Mouse (Mus musculus): Measurements from ENCODE around the gene Rpl23. TPM values are rescaled to one million over a fixed set of nuclear protein-coding genes. Genes with fewer than 3 reads are reported as not detected.

The Rpl23 gene
- total and polyA plus RNA-seq, 3 experiments, result 255 to 1,694 (median 589) TPM

DNA sequence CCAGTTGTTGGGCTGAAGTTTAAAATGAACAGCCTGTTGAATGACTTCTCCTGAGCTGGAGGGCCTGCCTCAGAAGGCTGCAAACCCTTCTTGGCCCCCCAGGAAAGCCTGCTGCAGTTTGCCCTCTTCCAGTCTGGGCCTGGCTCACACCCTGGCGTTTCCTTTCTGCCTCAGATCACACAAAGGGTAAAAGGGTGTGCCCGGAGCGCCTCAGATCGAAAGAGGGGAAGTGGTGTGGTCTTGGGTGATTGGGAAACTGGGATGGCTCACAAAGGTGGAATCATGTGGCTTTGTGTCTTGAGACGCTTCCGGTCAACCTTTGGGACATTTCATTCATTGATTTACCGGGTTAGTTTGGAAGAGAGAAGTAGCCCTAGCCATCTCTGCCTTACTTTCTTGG lies 44.2 kb upstream of the Rpl23 start:
- DNase-seq (ENCODE audit: low spot score) (no peak), ATAC-seq (ENCODE audit: extremely low read depth, insufficient number of reproducible peaks, low FRiP score, poor library complexity, severe bottlenecking) (no peak)
- Histone ChIP-seq H3K9me3 (replicated peaks) (no peaks in the 10 kb centered on the region), H3K4me3 (ENCODE audit: low read depth, low read length) (no peak overlapping the region), H3K4me1 (ENCODE audit: insufficient read depth, low read depth, low read length) (peaks cover 35% of the 10 kb centered on the region), H3K36me3 (replicated peaks) (peaks cover 85% of the 10 kb centered on the region), H3K27me3 (ENCODE audit: insufficient read depth, low read length) (no peaks in the 10 kb centered on the region)
- TF ChIP-seq GATA2 (IDR thresholded peaks at IDR 0.05; ENCODE audit: borderline replicate concordance, low read depth, low read length) (no peak), POLR2AphosphoS5 (IDR thresholded peaks at IDR 0.05; ENCODE audit: insufficient replicate concordance, low read depth, low read length) (no peak), CTCF (IDR thresholded peaks at IDR 0.05; ENCODE audit: low read depth, low read length) (no peak), GATA1 (IDR thresholded peaks at IDR 0.05; ENCODE audit: borderline replicate concordance, low read length) (no peak), TAL1 (conservative IDR thresholded peaks at IDR 0.05; ENCODE audit: low read depth, low read length) (no peak)

DNA sequence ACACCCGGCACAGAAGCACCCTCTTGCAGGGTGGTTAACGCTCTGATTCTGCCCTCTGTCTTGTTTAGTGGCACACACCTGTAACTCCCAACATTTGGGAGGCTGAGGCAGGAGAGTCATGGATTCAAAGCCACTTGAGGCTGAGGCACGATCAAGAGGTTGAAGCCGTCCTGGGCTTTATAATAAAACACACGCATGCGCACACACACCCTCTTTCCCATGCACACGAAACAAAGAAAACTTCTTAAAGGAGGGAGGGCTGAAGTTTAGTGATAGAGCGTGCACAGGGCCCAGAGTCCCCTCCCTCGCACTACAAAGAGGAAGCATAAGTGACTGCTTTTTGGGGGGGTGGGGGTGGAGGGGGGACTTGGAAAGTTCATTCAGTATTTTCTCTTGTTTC lies 43.7 kb upstream of the Rpl23 start:
- peaks cover 87% of the 10 kb centered on the region for H3K36me3 ChIP-seq (replicated peaks)

DNA sequence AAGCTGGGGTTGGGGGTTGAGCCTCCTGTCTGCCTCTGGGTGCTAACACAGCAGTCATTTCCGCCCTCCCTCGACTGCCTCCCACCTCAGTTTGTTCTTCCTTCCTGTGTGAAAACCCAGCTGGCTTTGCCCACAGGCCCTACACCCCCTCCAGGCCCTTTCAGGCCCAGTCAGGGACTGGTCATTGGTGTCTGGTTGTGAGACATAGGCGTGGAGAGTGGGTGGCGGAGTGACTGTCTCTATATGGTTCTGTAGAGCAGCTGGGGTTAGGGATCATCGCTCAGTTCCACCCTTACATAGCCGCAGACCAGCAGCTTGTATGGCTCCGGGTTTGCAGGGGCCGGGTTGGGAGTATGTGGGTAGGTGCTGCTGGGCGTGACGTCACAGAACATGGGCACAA lies 43.1 kb upstream of the Rpl23 start:
- Histone ChIP-seq H3K9me3 (replicated peaks) (no peaks in the 10 kb centered on the region), H3K4me1 (ENCODE audit: insufficient read depth, low read depth, low read length) (peaks cover 45% of the 10 kb centered on the region), H3K36me3 (replicated peaks) (peaks cover 87% of the 10 kb centered on the region), H3K4me3 (ENCODE audit: low read depth, low read length) (peak overlapping the region; percentile 1; the same call in 1 of the 2 replicates), H3K27me3 (ENCODE audit: insufficient read depth, low read length) (no peaks in the 10 kb centered on the region)
- ATAC-seq (ENCODE audit: extremely low read depth, insufficient number of reproducible peaks, low FRiP score, poor library complexity, severe bottlenecking) (no peak), DNase-seq (ENCODE audit: low spot score) (no peak)
- TF ChIP-seq TAL1 (conservative IDR thresholded peaks at IDR 0.05; ENCODE audit: low read depth, low read length) (no peak), POLR2AphosphoS5 (IDR thresholded peaks at IDR 0.05; ENCODE audit: insufficient replicate concordance, low read depth, low read length) (no peak), GATA2 (IDR thresholded peaks at IDR 0.05; ENCODE audit: borderline replicate concordance, low read depth, low read length) (no peak), GATA1 (IDR thresholded peaks at IDR 0.05; ENCODE audit: borderline replicate concordance, low read length) (no peak), CTCF (IDR thresholded peaks at IDR 0.05; ENCODE audit: low read depth, low read length) (no peak)

More for the DNA sequence above, 43.7 kb upstream of the Rpl23 start:
- H3K27me3 ChIP-seq (ENCODE audit: insufficient read depth, low read length), result no peaks in the 10 kb centered on the region
- no peak for TF ChIP-seq GATA2 (IDR thresholded peaks at IDR 0.05; ENCODE audit: borderline replicate concordance, low read depth, low read length)
- no peak for TF ChIP-seq TAL1 (conservative IDR thresholded peaks at IDR 0.05; ENCODE audit: low read depth, low read length)
- TF ChIP-seq GATA1 (IDR thresholded peaks at IDR 0.05; ENCODE audit: borderline replicate concordance, low read length), result no peak
- TF ChIP-seq POLR2AphosphoS5 (IDR thresholded peaks at IDR 0.05; ENCODE audit: insufficient replicate concordance, low read depth, low read length), result no peak
- TF ChIP-seq CTCF (IDR thresholded peaks at IDR 0.05; ENCODE audit: low read depth, low read length), result no peak
- DNase-seq (ENCODE audit: low spot score) (no peak), ATAC-seq (ENCODE audit: extremely low read depth, insufficient number of reproducible peaks, low FRiP score, poor library complexity, severe bottlenecking) (0 out of 2 replicates have a peak, but pooled peaks have one; percentile 22)
- H3K4me3 ChIP-seq (ENCODE audit: low read depth, low read length), result no peak overlapping the region; the same call in 1 of the 2 replicates
- H3K4me1 ChIP-seq (ENCODE audit: insufficient read depth, low read depth, low read length), result peaks cover 39% of the 10 kb centered on the region
- no peaks in the 10 kb centered on the region for H3K9me3 ChIP-seq (replicated peaks)

DNA sequence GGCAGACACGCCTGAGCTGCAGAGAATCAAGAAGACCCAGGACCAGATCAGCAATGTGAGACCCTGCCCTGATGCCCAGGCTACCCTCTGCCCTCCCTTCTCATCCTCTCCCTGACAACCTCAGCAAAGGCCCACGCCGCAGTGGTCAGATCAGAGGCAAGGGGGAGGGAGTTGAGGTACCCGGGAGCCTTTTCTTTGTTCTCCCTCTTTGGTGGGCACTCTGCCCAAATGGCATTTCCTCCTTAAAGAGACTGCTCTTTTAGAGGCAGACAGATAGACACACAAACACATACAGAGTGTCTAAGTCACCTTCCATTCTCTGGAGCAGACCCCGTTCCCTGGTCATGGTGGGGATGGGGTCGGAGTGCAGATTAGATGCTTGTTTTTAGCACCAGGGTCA lies 42.7 kb upstream of the Rpl23 start:
- DNase-seq (ENCODE audit: low spot score), result no peak
- no peak for TF ChIP-seq GATA1 (IDR thresholded peaks at IDR 0.05; ENCODE audit: borderline replicate concordance, low read length)
- TF ChIP-seq POLR2AphosphoS5 (IDR thresholded peaks at IDR 0.05; ENCODE audit: insufficient replicate concordance, low read depth, low read length), result no peak
- no peak for TF ChIP-seq GATA2 (IDR thresholded peaks at IDR 0.05; ENCODE audit: borderline replicate concordance, low read depth, low read length)
- no peak for TF ChIP-seq TAL1 (conservative IDR thresholded peaks at IDR 0.05; ENCODE audit: low read depth, low read length)
- TF ChIP-seq CTCF (IDR thresholded peaks at IDR 0.05; ENCODE audit: low read depth, low read length), result no peak
- H3K36me3 ChIP-seq (replicated peaks), result peaks cover 85% of the 10 kb centered on the region
- H3K4me3 ChIP-seq (ENCODE audit: low read depth, low read length), result no peak overlapping the region
- H3K27me3 ChIP-seq (ENCODE audit: insufficient read depth, low read length), result no peaks in the 10 kb centered on the region
- ATAC-seq (ENCODE audit: extremely low read depth, insufficient number of reproducible peaks, low FRiP score, poor library complexity, severe bottlenecking), result no peak
- H3K4me1 ChIP-seq (ENCODE audit: insufficient read depth, low read depth, low read length), result peaks cover 43% of the 10 kb centered on the region
- no peaks in the 10 kb centered on the region for H3K9me3 ChIP-seq (replicated peaks)

DNA sequence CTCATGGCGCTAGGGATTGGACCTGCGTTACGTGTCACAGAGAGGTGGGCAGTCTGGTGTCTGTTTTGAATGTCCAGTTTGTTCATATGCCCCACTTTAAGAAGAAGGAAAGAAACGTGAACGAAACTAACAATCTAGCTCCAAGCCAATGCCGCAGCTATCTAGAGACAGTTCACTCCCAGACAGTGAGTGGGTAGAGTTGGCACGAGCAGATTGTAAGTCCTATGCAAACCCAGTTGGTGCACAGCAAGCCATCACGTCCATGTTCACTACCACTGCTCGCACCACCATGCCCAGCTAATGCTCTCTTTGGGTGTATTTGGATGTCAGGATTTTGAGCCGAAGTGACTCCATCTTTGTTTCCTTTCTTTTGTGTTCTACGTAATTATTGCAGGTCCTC lies 41.9 kb upstream of the Rpl23 start:
- ATAC-seq (ENCODE audit: extremely low read depth, insufficient number of reproducible peaks, low FRiP score, poor library complexity, severe bottlenecking) (no peak), DNase-seq (ENCODE audit: low spot score) (no peak)
- Histone ChIP-seq H3K27me3 (ENCODE audit: insufficient read depth, low read length) (no peaks in the 10 kb centered on the region), H3K9me3 (replicated peaks) (no peaks in the 10 kb centered on the region), H3K4me1 (ENCODE audit: insufficient read depth, low read depth, low read length) (peaks cover 45% of the 10 kb centered on the region), H3K36me3 (replicated peaks) (peaks cover 83% of the 10 kb centered on the region), H3K4me3 (ENCODE audit: low read depth, low read length) (no peak overlapping the region)
- TF ChIP-seq GATA1 (IDR thresholded peaks at IDR 0.05; ENCODE audit: borderline replicate concordance, low read length) (no peak), TAL1 (conservative IDR thresholded peaks at IDR 0.05; ENCODE audit: low read depth, low read length) (no peak), CTCF (IDR thresholded peaks at IDR 0.05; ENCODE audit: low read depth, low read length) (no peak), POLR2AphosphoS5 (IDR thresholded peaks at IDR 0.05; ENCODE audit: insufficient replicate concordance, low read depth, low read length) (no peak), GATA2 (IDR thresholded peaks at IDR 0.05; ENCODE audit: borderline replicate concordance, low read depth, low read length) (no peak)

DNA sequence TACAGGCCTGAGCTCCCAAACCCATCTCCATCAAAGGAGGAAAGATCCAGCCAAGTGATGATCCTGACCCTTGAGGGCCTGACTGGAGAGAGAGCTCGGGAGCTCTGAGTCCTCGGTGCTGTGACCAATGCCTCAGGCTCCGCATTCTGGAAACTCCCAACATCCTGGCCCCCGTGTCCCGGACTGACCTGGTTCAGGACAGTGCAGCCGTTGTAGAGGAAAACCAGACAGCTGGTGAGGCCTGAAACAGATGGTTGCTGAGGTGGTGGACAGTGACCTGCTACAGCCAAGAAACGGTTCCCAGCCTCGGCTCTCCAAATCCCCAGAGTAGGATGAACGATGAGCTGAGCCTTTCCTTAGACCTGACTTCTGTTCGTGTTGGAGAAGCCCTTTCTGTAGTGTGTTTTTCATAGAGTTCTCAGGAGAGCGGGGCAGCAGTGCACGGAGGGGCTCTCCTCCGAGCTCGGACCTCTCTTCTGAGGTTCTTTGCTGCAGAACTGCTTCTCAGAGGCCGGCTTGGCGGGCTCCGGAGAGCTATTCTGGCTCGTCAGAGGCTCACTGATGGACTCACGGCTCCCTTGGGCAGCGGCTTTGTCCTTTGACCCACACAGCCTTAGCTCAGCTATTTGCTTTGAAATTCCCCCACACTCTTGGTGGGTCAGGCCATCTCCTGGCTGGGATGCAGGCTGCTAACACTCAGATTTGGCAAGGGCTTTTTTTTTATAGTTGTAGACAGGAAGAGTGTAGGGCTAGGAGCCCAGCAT lies 40.8 kb upstream of the Rpl23 start:
- no peak for TF ChIP-seq GATA2 (IDR thresholded peaks at IDR 0.05; ENCODE audit: borderline replicate concordance, low read depth, low read length)
- no peak for TF ChIP-seq TAL1 (conservative IDR thresholded peaks at IDR 0.05; ENCODE audit: low read depth, low read length)
- TF ChIP-seq GATA1 (IDR thresholded peaks at IDR 0.05; ENCODE audit: borderline replicate concordance, low read length), result no peak
- no peak for TF ChIP-seq POLR2AphosphoS5 (IDR thresholded peaks at IDR 0.05; ENCODE audit: insufficient replicate concordance, low read depth, low read length)
- TF ChIP-seq CTCF (IDR thresholded peaks at IDR 0.05; ENCODE audit: low read depth, low read length), result no peak
- Histone ChIP-seq H3K4me1 (ENCODE audit: insufficient read depth, low read depth, low read length) (peaks cover 56% of the 10 kb centered on the region), H3K27me3 (ENCODE audit: insufficient read depth, low read length) (no peaks in the 10 kb centered on the region), H3K9me3 (replicated peaks) (no peaks in the 10 kb centered on the region), H3K36me3 (replicated peaks) (peaks cover 88% of the 10 kb centered on the region), H3K4me3 (ENCODE audit: low read depth, low read length) (no peak overlapping the region)
- no peak for ATAC-seq (ENCODE audit: extremely low read depth, insufficient number of reproducible peaks, low FRiP score, poor library complexity, severe bottlenecking)
- no peak for DNase-seq (ENCODE audit: low spot score)
